Mouse (Mus musculus) megakaryocyte progenitor cell, adult 5-6 weeks (primary cell): ENCODE results near the gene Alad. TPM values are rescaled to one million over a fixed set of nuclear protein-coding genes. Genes with fewer than 3 reads are reported as not detected.

Experiments used
- ATAC-seq: replicated peaks from 2 replicates; pipeline ENCODE4 v1.8.0; 2016; ENCODE audit warnings: mild to moderate bottlenecking, moderate TSS enrichment, inconsistent platforms; ENCODE audit not compliant: poor library complexity
- total RNA-seq, 2 experiments: library from RNA; stranded (forward) in 1 of 2; stranded (reverse) in 1 of 2; fragments of 157-497, 149-512 nt in 1 of 2; fragments of 200-1000 nt in 1 of 2; gene quantifications; 2 replicates each; pipeline versions ENCODE4 v1.2.3 to v1.2.4; 2015 to 2017

Gene Alad
- total RNA-seq (2015) (33.6 and 50.9 TPM in 2 replicates), total RNA-seq (2017) (24.1 and 25.0 TPM in 2 replicates)

DNA sequence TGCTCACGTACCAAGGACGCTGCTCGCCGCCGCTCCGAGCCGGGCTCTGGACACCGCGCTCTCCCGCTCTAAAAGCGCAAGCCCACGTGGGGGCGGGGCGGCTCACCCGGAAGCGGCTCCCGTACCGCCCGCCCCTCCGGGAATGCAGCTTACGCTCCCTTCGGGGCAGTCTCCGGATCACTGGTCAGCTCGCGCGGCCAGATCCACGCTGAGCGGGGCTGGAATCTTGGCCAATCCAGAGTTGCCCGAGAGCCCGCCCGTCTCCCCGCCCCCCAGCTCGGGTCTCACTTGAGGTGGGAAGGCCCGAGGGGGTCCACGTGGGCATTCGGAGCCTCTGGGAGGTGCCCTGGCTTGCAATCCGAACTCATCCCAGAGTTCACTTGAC is at the start of gene Alad:
TSS of gene Alad (minus strand) at position 70 of the 385 bp plus-strand sequence.
- peak; percentile 36 for ATAC-seq

DNA sequence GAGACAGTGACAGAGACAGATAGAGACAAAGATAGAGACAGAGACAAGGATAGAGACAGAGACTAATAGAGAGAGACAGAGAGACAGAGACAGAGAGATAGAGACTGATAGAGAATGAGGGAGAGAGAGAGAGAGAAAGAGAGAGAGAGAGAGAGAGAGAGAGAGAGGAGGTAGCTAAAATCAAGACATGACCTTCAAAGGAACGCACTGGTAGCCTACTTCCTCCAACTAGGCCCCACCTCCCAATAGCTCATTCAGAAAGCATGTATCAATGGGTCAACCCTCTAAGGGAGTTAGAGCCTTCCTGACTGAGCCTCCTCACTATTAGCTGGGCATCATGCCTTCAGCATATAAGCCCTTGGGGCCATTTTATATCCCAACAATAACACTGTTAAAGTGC is 48.6 kb upstream of the Alad start:
- no peak for ATAC-seq

GRCm38 (mm10) chr4:62567696-62568095 is 48.0 kb upstream of the Alad start:
- ATAC-seq = no peak

- no peak for ATAC-seq
Measured at GRCm38 (mm10) chr4:62566530-62566929, 46.8 kb upstream of the Alad start.

- ATAC-seq = no peak
Measured at GRCm38 (mm10) chr4:62562006-62562405, 42.3 kb upstream of the Alad start.

DNA sequence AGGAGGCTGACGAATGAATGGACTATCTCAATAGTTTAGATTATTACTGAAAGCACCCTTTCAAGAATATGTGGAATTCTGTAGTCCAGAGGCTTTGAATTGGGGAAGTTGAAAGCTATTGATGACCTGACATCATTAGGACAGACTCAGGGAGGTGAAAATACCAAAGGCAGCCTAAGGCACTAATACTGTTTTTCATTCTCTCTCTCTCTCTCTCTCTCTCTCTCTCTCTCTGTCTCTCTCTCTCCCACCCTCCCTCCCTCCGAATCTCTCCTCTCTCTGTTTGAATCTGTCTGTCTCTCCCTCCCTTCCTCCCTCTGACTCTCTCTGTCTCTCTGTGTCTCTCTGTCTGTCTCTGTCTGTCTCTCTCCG is 41.9 kb upstream of the Alad start:
- no peak for ATAC-seq

- ATAC-seq = peak; percentile 95
Measured at GRCm38 (mm10) chr4:62560963-62561629, 41.4 kb upstream of the Alad start.

- ATAC-seq = no peak
Measured at GRCm38 (mm10) chr4:62559797-62560329, 40.1 kb upstream of the Alad start, which contains the start of gene Rgs3. TSS of gene Rgs3 (plus strand) at chr4:62559847.

DNA sequence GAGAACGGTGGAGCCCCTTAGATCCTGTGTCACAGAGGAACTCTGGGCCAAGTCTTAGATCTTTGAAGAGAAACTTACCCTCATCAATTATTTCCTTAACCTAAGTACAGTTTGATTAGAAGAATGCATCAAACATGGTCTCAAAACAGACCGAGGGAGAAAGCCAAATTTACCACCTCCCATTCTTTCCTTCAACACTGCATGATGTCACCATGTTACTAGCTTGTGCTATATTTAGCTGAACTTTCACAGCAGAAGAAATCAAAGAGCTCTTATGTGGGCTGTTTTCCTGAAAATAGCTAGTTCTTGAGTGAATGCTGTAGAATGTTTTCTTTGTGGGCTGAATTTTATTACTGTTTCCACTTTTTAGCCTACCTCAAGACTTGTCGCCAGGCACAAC is 37.7 kb upstream of the Alad start:
- ATAC-seq = no peak

GRCm38 (mm10) chr4:62551966-62552365 is 32.2 kb upstream of the Alad start:
- ATAC-seq = no peak

- no peak for ATAC-seq
Measured at GRCm38 (mm10) chr4:62544801-62545200, 25.1 kb upstream of the Alad start.

GRCm38 (mm10) chr4:62543782-62544181 is 24.1 kb upstream of the Alad start:
- no peak for ATAC-seq

GRCm38 (mm10) chr4:62541802-62542201 is 22.1 kb upstream of the Alad start:
- no peak for ATAC-seq

DNA sequence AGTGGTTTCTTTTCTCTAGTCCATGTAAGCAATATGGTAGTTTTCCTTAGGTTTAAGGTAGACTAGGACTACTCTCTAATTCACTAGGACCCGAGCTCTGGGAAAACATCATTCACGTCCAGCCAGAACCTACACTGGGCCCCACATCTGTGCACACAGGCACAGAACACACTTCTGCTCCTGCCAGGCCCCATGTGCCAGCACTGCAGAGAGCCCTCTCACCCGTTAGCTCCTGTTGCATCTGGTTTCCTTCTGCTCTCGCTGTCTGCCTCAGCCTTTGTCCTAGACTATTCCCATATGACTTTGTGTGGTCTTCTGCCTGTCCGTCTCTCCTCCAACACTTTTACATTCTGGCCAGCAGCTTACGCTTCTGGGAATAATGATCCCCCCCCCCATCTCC is 14.0 kb upstream of the Alad start:
- ATAC-seq = no peak

DNA sequence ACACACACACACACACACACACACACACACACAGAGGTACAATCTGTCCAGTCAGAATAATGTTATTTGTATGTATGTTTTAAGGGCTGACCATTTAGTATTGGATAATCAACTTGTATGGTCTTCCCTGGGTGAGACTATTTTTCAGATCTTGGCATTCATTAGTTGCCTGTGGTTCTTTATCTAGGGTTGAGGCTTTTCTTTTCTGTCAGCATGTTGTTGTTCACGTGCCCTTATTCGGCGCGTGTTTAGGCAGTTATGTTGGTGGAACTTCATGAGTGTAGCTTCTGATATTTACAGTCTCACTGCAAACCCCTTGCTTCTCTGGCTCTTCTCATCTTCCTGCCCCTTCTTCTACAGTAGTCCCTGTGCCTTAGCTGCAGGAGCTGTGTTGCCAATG is 7.9 kb upstream of the Alad start:
- ATAC-seq = peak; percentile 15; the same call in 1 of the 2 replicates

GRCm38 (mm10) chr4:62526256-62526655 is 6.5 kb upstream of the Alad start:
- ATAC-seq = no peak

GRCm38 (mm10) chr4:62525489-62525811 is 5.7 kb upstream of the Alad start:
- ATAC-seq = no peak

DNA sequence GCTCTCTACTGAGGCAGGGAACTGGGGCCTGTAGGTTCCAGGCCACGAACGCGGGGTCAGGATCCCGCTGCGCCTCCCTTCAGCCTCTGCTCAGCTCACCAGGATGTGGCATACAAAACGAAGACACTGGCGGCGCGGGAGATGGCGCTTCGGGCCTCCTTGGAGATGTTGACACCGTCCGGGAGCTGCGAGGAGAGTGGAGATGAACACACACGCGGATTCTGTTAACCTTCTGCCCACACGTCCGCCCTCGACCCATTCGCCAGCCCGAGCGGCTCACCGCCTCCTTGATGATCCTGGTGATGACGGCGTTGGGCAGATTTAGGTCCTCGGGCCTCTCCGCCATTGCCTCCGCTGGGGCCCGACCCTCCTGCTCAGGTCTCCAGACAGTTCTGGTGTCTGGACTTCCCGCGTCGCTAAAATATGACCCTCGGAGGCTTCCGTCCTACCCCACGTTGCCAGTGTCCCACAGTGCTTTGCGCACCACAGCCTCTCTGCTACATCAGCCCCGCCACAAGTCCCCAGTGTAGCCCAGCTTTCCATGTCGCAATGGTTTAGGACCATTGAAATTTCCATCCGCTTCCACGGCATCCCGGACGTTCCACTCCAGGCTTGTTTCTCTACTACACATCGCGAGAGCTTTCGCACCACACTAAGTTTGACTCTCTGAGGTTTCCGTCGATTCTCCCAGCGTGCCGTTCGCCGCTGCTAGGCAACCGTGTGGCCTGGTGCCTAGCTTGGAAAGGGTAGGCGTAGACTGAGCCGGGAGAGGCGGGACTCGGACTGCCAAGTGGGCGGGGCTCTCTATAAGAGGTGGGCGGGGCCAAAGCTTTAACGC is 5.2 kb upstream of the Alad start, which contains the start of the genes Pole3 and 4933430I17Rik:
TSS of gene Pole3 (minus strand) at position 418 of the 838 bp plus-strand sequence.
TSS of gene 4933430I17Rik (plus strand) at position 719 of the 838 bp plus-strand sequence.
- ATAC-seq = peak; percentile 91

DNA sequence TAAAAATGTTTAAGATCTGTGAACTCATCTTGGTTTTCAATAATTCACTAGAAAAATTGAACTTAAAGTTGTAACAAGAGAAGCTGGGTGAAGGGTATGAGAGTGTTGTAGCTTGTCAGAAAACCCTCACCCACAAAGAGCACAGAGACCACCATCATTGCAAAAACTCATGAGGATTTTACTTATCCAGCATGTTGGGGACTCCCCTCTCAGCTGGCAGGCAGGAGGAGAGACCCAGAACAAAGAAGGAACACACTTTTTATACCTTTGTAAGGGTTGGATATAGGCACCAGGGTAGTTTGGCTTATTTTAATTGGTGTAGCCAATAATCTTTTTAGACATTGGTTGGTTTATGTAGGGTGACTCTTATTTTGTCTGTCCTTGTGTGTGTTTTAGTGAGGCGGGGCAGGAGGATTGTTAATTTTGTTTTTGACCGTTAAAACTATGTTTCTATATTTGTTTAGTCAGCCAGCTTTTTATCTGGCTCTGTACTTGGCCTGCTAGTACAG is 1.2 kb upstream of the Alad start:
- no peak for ATAC-seq

DNA sequence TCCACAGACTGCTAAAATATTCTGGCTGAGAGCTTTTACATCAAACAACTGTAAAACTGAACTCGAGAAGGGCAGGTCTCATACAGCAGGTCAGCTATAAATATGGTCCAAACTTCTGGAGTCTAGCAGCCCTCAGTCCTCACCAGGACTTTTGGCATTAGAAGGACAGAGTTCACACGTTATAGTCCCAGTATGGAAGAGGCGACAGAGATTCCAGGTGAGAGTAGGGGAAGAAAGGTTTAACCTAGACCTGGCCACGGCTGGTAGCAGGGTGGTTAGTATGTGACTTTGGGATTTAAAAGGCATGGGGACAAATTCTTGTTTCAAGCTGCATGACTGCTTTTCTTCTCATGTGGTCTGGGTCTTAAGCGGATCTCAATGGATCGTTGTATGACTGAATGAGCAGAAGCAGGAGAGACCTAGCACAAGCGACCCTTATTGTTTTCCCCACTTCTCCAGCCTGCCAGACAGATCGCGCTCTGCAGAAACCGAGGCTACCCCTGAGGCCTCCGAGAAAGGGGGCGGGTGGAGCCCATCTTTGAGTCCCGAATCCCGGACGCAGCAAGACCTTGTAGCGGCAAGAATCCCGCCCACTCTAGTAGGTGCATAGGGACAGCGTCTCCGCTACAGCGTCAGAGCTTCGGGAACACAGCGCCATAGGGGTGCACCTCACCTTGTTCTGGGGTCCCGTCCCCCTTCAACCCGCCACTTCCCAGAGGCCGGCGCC is 433 bp downstream of the Alad start:
- peak; percentile 11 for ATAC-seq
